In the genomic region with DNA sequence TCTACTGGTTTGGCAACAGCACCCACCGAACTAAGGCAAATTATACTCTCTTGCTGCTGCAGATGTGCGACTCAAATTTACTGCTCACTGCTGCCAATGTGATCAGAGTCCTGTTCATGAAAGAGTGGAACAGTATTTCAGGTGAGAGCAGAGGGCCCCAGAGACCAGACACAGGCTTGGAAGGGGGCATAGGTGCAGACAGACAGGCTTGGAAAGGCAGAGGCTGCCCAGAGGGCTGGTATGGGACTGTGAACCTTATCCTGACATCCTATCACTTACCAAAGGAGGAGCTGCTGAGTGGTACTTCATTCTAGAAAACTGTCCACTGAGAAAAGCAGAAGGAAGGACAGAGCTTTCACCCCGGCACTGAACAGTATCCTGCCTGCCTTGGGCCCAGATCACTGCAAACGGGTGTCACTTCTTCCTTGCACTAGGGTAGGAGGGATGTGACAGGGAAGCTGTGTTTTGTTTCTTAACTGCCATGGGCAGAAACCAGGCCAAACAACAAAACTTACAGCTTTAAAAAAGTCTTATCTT, we compare ENCODE assay signal across 7 mouse cellular contexts. TPM values are rescaled to one million over a fixed set of nuclear protein-coding genes. Genes with fewer than 3 reads are reported as not detected.
DNase-seq lines count a peak whose midpoint lies in the region; ATAC-seq lines count a peak whose summit lies in the region.

No protein-coding gene starts in this region.

- peak overlapping the region; percentile 76 for H3K27ac ChIP-seq in embryonic facial prominence, embryonic 10.5 days (replicated peaks)
- 0 out of 2 replicates have a peak overlapping the region, but pooled peaks have one; percentile 44 for H3K27ac ChIP-seq in intestine, embryonic 15.5 days
- peak overlapping the region; percentile 66; the same call in 1 of the 2 replicates for H3K27ac ChIP-seq in stomach, embryonic 14.5 days (ENCODE audit: low read length)
- no peak overlapping the region for H3K27ac ChIP-seq in forebrain, embryonic 12.5 days

- H3K27me3 ChIP-seq in embryonic facial prominence, embryonic 10.5 days (replicated peaks; ENCODE audit: low read depth, poor library complexity, severe bottlenecking): peaks cover 18% of the 10 kb centered on the region; the same call in 1 of the 2 replicates
- H3K27me3 ChIP-seq in intestine, embryonic 15.5 days (replicated peaks): no peaks in the 10 kb centered on the region
- no peaks in the 10 kb centered on the region for H3K27me3 ChIP-seq in stomach, embryonic 14.5 days (ENCODE audit: control insufficient read depth, insufficient read depth, low read length)
- H3K27me3 ChIP-seq in forebrain, embryonic 12.5 days: no peaks in the 10 kb centered on the region

- intact Hi-C loops in gastrocnemius, postnatal 14 days (cut with DNase I; ENCODE audit: low total_unique reads): no loop called here

- H3K4me3 ChIP-seq in embryonic facial prominence, embryonic 10.5 days: peak overlapping the region; percentile 42; the same call in 1 of the 2 replicates
- H3K4me3 ChIP-seq in intestine, embryonic 15.5 days (replicated peaks): no peak overlapping the region
- no peak overlapping the region for H3K4me3 ChIP-seq in stomach, embryonic 14.5 days (ENCODE audit: low read depth, low read length)
- H3K4me3 ChIP-seq in forebrain, embryonic 12.5 days (replicated peaks): no peak overlapping the region

- no peaks in the 10 kb centered on the region for H3K36me3 ChIP-seq in embryonic facial prominence, embryonic 10.5 days (replicated peaks)
- H3K36me3 ChIP-seq in intestine, embryonic 15.5 days: no peaks in the 10 kb centered on the region
- H3K36me3 ChIP-seq in stomach, embryonic 14.5 days (ENCODE audit: control insufficient read depth, insufficient read depth, low read length): no peaks in the 10 kb centered on the region
- no peaks in the 10 kb centered on the region for H3K36me3 ChIP-seq in forebrain, embryonic 12.5 days (replicated peaks)

- 39% methylated on average over 4 of the region's 4 CpGs for WGBS in embryonic facial prominence, embryonic 10.5 days
- 48% methylated on average over 4 of the region's 4 CpGs for WGBS in intestine, embryonic 15.5 days
- 64% methylated on average over 4 of the region's 4 CpGs for WGBS in stomach, embryonic 14.5 days
- WGBS in forebrain, embryonic 12.5 days: 60% methylated on average over 4 of the region's 4 CpGs

- H3K9ac ChIP-seq in intestine, embryonic 15.5 days: no peak overlapping the region
- no peak overlapping the region for H3K9ac ChIP-seq in stomach, embryonic 14.5 days (replicated peaks; ENCODE audit: low read depth, low read length)
- no peak overlapping the region for H3K9ac ChIP-seq in forebrain, embryonic 12.5 days

- no peak overlapping the region for H3K4me2 ChIP-seq in intestine, embryonic 15.5 days (replicated peaks)
- no peak overlapping the region for H3K4me2 ChIP-seq in stomach, embryonic 14.5 days (replicated peaks; ENCODE audit: low read depth, low read length)
- no peak overlapping the region for H3K4me2 ChIP-seq in forebrain, embryonic 12.5 days

- ATAC-seq in intestine, embryonic 15.5 days: no peak
- ATAC-seq in stomach, embryonic 14.5 days (ENCODE audit: insufficient number of reproducible peaks, insufficient read depth, low FRiP score, low read depth): no peak
- ATAC-seq in forebrain, embryonic 12.5 days (ENCODE audit: low FRiP score): no peak

- peaks cover 24% of the 10 kb centered on the region for H3K4me1 ChIP-seq in embryonic facial prominence, embryonic 10.5 days
- H3K4me1 ChIP-seq in intestine, embryonic 15.5 days (replicated peaks): 0 out of 2 replicates have a peak, but pooled peaks cover 7% of the 10 kb centered on the region
- H3K4me1 ChIP-seq in stomach, embryonic 14.5 days (ENCODE audit: control insufficient read depth, insufficient read depth, low read length): peaks cover 5% of the 10 kb centered on the region; the same call in 1 of the 2 replicates
- H3K4me1 ChIP-seq in forebrain, embryonic 12.5 days: peaks cover 6% of the 10 kb centered on the region; the same call in 1 of the 2 replicates

- peak; percentile 20 for DNase-seq in layer of hippocampus, adult 9-11 months
- DNase-seq in layer of hippocampus, adult 8-10 months (ENCODE audit: low spot score in 2 of 2): no peak
- peak; percentile 10 for DNase-seq in embryonic facial prominence, embryonic 10.5 days (ENCODE audit: low spot score)
- DNase-seq in gastrocnemius, postnatal 14 days: no peak

- no peaks in the 10 kb centered on the region for H3K9me3 ChIP-seq in embryonic facial prominence, embryonic 10.5 days
- no peaks in the 10 kb centered on the region for H3K9me3 ChIP-seq in intestine, embryonic 15.5 days
- H3K9me3 ChIP-seq in stomach, embryonic 14.5 days (ENCODE audit: control insufficient read depth, low read depth, low read length): no peaks in the 10 kb centered on the region
- H3K9me3 ChIP-seq in forebrain, embryonic 12.5 days: no peaks in the 10 kb centered on the region

RNA-seq across cellular contexts. Expression of gene Fbxw10, which starts 0.9 kb away (rescaled TPM):
- total RNA-seq in layer of hippocampus, adult 8-10 months (2022): 1 to 10 TPM; 1.0 to 2.4 (median 1.8) TPM
- 0.40 and 0.81 TPM in 2 replicates for polyA plus RNA-seq in embryonic facial prominence, embryonic 10.5 days (2016; fragmentation: Nextera tagmentation; extraction: Ambion mirVana)
- 0.14 and 0.27 TPM in 2 replicates for polyA plus RNA-seq in intestine, embryonic 15.5 days (2015; fragmentation: Nextera tagmentation; extraction: Ambion mirVana)
- 0.59 and 1.1 TPM in 2 replicates for polyA plus RNA-seq in stomach, embryonic 14.5 days (2014; fragmentation: Nextera tagmentation; extraction: Ambion mirVana)
- total RNA-seq in gastrocnemius, postnatal 14 days (2021): under 1 TPM; 0.24 to 0.59 TPM
- polyA plus RNA-seq in forebrain, embryonic 12.5 days (2016; fragmentation: Nextera tagmentation; extraction: Ambion mirVana): 0.24 and 0.62 TPM in 2 replicates

RNA-seq across cellular contexts. Expression of gene Trim16, which starts 27.7 kb away (rescaled TPM):
- 1 to 10 TPM; 1.5 to 2.6 (median 1.8) TPM for total RNA-seq in layer of hippocampus, adult 8-10 months (2022)
- 2.9 and 3.7 TPM in 2 replicates for polyA plus RNA-seq in embryonic facial prominence, embryonic 10.5 days (2016; fragmentation: Nextera tagmentation; extraction: Ambion mirVana)
- polyA plus RNA-seq in intestine, embryonic 15.5 days (2015; fragmentation: Nextera tagmentation; extraction: Ambion mirVana): 11.1 and 11.3 TPM in 2 replicates
- 16.8 and 19.1 TPM in 2 replicates for polyA plus RNA-seq in stomach, embryonic 14.5 days (2014; fragmentation: Nextera tagmentation; extraction: Ambion mirVana)
- total RNA-seq in gastrocnemius, postnatal 14 days (2021): 10 to 100 TPM; 28.9 to 30.2 TPM
- polyA plus RNA-seq in forebrain, embryonic 12.5 days (2016; fragmentation: Nextera tagmentation; extraction: Ambion mirVana): 4.4 and 5.3 TPM in 2 replicates

RNA-seq across cellular contexts. Expression of gene Tvp23b, which starts 31.5 kb away (rescaled TPM):
- 10 to 100 TPM; 32.5 to 35.7 (median 35.2) TPM for total RNA-seq in layer of hippocampus, adult 8-10 months (2022)
- 45.4 and 50.0 TPM in 2 replicates for polyA plus RNA-seq in embryonic facial prominence, embryonic 10.5 days (2016; fragmentation: Nextera tagmentation; extraction: Ambion mirVana)
- polyA plus RNA-seq in intestine, embryonic 15.5 days (2015; fragmentation: Nextera tagmentation; extraction: Ambion mirVana): 79.6 and 82.3 TPM in 2 replicates
- 64.9 and 69.3 TPM in 2 replicates for polyA plus RNA-seq in stomach, embryonic 14.5 days (2014; fragmentation: Nextera tagmentation; extraction: Ambion mirVana)
- total RNA-seq in gastrocnemius, postnatal 14 days (2021): 1 to 10 TPM; 8.9 to 9.8 TPM
- 41.3 and 42.2 TPM in 2 replicates for polyA plus RNA-seq in forebrain, embryonic 12.5 days (2016; fragmentation: Nextera tagmentation; extraction: Ambion mirVana)

RNA-seq across cellular contexts. Expression of gene Zfp286, which starts 58.5 kb away (rescaled TPM):
- total RNA-seq in layer of hippocampus, adult 8-10 months (2022): 10 to 100 TPM; 21.2 to 31.8 (median 24.3) TPM
- polyA plus RNA-seq in embryonic facial prominence, embryonic 10.5 days (2016; fragmentation: Nextera tagmentation; extraction: Ambion mirVana): 25.6 and 28.5 TPM in 2 replicates
- 13.1 and 13.5 TPM in 2 replicates for polyA plus RNA-seq in intestine, embryonic 15.5 days (2015; fragmentation: Nextera tagmentation; extraction: Ambion mirVana)
- polyA plus RNA-seq in stomach, embryonic 14.5 days (2014; fragmentation: Nextera tagmentation; extraction: Ambion mirVana): 23.2 and 24.9 TPM in 2 replicates
- 1 to 10 TPM in 1 of 2 experiments, under 1 TPM in 1; 0.95 to 1.8 TPM for total RNA-seq in gastrocnemius, postnatal 14 days (2021)
- polyA plus RNA-seq in forebrain, embryonic 12.5 days (2016; fragmentation: Nextera tagmentation; extraction: Ambion mirVana): 31.9 and 33.6 TPM in 2 replicates

Comparison
In these comparisons a context has a peak if more than half of its experiments do, and no peak if none do; other contexts are left out.
1. DNase-seq: peak in layer of hippocampus, adult 9-11 months (single experiment) and embryonic facial prominence, embryonic 10.5 days (single experiment); none in layer of hippocampus, adult 8-10 months (0 of 2) and gastrocnemius, postnatal 14 days (single experiment).